Mouse (Mus musculus) cerebral cortex, adult 2 months (tissue): Measurements from ENCODE around the gene Ang6.

Experiments used
- WGBS: fragments of 180-500 bp; shearing (Covaris S2); methylation state at CpG from one replicate; pipeline ENCODE4 v1.1.7; 2018; 5-methylcytosine and 5-hydroxymethylcytosine counted together

The Ang6 gene

DNA sequence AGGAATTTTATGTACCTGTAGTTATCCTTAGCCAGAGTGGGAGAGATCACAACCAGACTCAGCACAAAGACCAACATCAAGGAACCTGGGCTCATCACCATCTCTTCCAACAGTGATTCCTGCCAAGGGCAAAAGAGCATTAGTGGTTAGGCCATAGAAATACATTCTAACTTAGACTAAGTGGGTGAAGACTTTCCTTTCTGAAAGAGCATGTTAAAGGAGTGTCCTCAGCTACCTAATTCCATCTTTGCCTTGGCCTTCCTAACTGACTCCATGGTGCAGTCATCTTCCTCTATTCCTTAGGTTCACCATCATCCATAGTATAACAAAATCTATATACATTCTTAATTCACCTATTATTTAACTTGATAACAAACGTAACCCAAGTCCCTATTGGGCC, at the start of gene Ang6:
Ang6 (minus strand) TSS at position 101 of the 400 bp plus-strand sequence.
- 83% methylated on average over 1 of the region's 1 CpGs for WGBS

DNA sequence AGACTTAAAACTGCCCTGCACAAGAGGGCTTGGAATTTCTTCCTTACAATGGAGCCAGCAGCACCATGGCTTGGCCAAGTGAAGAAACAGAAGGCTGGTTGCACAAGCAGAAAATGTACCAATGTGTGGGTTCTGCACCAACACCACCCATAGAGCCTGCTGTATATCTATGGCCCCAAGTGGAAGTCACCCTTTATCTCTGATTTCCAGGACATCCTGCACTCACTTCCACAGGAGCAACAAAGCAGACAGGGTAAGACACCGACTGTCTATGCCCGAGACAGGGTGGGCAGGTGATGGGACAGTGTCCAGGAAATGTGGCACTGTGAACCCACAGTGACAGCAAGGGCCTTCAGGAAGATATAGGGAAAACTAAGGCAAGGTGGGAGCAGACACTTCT, 44.5 kb upstream of the Ang6 start:
- WGBS, result 85% methylated on average over 2 of the region's 2 CpGs

DNA sequence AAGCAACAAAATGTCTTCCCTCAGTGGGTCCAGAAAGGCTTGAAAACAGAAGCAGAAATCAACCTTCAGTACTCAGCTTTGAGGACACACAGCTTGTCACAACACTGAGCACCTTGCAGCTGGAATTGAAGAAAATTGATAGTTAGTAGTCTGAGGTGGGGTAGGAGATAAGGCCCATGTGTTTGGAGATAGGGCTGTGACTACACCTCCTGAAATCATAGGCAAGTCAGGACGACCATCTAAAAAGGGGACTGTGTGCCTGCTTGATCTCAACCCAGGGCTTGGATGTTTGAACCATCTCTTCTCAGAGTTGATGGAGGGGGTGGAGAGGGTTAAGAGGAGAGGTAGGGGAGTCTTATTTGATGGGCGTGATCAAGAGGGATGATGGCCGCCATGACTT, 29.8 kb upstream of the Ang6 start:
- 93% methylated on average over 1 of the region's 3 CpGs for WGBS

DNA sequence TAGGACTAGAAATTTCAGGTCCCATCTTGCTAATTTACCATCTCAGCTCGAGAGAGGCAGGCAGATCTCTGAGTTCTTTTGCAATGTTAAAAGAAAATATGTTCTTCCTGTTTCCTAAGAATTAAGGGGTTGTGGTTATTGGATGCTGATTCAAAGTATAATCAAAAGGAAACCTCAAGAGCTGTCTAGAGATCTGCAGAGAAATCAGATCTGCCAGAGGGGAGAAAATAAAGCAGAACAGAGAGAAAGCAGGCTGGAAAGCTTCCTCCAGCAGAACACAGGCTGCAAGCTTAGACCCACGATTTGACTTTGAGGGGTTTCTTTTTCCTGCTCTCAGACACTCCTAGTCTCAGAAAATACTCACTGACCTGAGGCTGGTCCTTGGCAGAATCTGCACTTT, 7.6 kb upstream of the Ang6 start:
- WGBS, result 59% methylated on average over 2 of the region's 2 CpGs

DNA sequence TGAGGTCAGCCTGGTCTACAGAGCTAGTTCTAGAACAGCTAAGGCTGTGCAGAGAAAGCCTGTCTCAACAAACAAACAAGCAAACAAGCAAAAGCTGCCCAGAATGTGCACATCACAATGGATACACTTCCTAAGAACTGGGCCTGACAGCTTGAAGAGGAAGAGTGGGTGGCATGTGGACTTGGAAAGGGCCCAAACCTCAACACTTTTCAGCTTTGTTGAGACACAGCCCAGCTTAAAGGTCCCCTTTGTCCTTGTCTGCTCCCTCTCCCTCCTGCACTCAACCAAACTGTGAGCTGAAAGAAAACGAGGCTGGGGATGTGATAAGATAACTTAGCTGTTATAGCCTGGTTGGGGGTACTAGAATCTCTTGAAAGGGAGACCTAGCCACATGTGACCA, 6.0 kb upstream of the Ang6 start:
- no CpG with 5 or more reads among the region's 1 CpGs for WGBS

DNA sequence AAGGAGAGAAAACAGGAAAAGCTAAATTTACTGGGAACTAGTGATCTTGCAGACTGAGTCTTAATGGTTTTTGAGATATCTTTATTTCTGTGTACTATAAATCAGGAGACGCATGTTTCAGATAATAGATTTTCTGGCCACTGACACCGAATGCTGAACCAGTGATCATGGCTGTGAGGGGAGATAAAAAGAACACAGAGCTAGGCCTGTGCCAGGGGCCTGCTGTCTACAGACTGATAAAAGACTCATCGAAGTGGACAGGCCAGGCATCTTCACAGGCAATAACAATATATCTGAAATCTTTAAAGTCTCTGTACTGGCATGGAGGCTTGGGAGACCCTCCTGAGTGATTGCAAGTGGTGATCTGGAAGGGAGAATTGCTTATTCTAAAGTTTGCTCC, 469 bp downstream of the Ang6 start:
- WGBS, result 90% methylated on average over 3 of the region's 3 CpGs

DNA sequence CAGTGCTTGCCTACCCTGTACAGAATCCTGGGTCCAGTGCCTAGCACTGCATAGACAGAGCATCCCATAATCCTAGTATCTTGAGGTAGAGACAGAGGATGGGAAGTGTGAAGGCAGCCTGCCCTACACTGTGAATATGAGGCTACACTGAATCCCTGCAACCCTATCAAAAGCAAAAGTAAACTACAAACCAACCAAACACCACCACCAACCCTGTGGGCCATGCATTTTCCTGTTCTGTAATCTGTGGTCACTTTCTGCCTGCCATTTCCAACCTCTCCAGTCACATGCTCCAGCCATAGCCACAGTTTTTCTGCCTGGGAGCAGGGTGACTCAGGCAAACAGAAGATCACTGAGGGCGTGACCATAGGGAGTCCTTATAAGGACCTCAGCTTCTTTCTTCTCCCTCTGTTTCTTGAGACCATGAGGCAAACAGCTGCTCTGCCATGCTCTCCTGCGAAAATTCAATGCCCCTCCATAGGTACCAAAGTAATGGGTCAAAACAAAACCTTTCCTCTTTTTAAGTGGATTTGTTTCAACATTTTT, 3.5 kb downstream of the Ang6 start:
- WGBS, result 84% methylated on average over 2 of the region's 2 CpGs

DNA sequence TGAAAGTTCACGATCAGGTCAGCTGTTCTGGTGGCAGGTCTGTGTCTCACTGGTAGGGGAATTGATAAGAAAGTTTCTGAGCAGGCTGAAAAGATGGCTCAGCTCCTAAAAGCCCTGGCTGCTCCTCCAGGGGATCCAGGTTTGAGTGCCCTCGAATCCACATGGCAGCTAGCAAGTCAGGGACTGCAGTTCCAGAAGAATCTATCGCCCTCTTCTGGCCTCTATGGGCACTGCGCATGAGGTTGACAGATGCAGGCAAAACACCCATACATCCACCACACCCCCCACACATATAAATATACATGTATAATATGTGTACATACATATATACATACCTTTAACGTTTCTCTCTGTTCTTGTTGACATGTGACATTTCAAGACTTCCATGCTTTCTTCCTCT, 14.7 kb downstream of the Ang6 start:
- WGBS, result 23% methylated on average over 5 of the region's 5 CpGs

DNA sequence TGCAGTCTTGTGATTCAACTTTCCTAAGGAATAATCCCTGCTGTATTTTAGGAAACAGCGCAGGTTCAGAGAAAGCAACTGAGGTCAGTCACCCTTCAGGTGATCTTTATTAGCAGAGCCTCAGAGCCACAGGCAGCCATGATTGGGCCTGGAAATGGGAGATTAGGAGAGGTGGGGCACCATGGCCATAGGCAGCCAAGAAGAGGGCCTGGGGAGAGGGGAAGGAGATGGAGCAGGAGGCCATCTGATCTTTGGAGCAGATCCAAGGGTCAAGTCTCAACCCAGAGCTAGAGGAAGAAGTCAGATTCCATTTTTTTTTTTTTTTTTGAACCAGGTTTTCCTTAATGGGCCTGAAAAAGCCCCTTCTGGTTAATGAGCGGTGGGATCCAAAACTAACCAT, 15.9 kb downstream of the Ang6 start:
- WGBS, result 97% methylated on average over 2 of the region's 2 CpGs

DNA sequence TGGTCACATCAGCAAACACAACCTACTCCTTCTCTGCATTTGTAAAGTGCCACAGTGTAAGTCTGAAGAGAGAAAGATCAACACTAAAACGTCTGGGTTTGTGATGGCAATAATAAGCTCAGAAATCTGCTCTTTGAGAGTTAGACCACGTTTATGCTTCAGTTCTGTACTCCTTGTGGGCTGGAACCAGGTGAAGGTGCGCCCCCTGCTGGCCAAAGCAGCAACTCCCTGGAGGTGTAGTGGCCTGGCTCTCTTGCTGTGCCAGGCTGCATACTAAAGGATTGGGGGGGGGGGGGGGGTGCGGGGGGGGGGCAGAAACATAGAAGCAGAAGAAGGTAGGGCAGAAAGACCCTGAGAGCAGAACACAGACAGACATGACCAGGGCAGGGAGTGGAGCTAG, 18.2 kb downstream of the Ang6 start:
- 0% methylated on average over 4 of the region's 4 CpGs for WGBS

DNA sequence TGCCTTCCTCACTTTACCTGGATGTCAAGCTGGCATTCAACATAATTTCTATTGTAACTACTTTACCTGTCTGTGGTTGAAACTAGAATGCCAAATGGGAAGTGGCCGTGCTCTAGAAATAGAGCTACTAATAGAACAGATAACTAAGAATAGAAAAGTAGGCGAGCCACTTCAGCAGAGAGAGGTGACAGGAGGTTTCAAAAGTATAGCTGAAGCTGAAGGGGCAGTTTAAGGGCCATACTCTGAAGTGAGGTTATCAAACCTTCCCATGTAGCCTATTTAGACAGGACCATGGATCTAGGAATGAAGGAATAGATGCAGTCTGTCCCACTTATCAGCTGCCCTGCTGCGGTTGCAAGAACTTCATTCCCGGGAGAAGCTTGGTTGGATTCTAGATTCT, 18.6 kb downstream of the Ang6 start:
- WGBS, result 63% methylated on average over 4 of the region's 4 CpGs

DNA sequence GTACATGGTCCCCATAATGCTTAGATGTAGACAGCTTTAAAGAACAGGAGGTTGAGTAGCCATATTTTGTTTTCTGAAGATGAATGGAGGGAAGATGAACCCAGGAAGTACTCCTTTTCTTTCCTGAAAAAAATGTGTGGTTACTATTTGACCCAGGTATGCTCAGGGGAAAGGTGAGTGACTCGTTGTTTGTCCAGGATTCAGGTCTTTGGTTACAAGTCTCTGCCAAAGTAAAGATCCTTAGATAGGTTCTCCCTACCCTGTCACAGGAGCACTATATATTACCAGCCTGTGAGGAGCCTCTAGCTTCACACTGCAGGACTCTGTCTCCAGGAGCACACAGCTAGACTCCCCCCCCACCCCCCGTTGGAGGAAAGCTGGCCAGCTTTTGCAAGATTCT, 45.3 kb downstream of the Ang6 start, which contains the start of gene Ang5:
Ang5 (plus strand) TSS at position 301 of the 400 bp plus-strand sequence.
- WGBS, result no CpG with 5 or more reads among the region's 2 CpGs

DNA sequence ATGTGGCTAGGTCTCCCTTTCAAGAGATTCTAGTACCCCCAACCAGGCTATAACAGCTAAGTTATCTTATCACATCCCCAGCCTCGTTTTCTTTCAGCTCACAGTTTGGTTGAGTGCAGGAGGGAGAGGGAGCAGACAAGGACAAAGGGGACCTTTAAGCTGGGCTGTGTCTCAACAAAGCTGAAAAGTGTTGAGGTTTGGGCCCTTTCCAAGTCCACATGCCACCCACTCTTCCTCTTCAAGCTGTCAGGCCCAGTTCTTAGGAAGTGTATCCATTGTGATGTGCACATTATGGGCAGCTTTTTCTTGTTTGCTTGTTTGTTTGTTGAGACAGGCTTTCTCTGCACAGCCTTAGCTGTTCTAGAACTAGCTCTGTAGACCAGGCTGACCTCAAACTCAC, 47.0 kb downstream of the Ang6 start:
- no CpG with 5 or more reads among the region's 1 CpGs for WGBS

DNA sequence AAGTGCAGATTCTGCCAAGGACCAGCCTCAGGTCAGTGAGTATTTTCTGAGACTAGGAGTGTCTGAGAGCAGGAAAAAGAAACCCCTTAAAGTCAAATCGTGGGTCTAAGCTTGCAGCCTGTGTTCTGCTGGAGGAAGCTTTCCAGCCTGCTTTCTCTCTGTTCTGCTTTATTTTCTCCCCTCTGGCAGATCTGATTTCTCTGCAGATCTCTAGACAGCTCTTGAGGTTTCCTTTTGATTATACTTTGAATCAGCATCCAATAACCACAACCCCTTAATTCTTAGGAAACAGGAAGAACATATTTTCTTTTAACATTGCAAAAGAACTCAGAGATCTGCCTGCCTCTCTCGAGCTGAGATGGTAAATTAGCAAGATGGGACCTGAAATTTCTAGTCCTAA, 48.7 kb downstream of the Ang6 start:
- WGBS, result 53% methylated on average over 2 of the region's 2 CpGs
